Mouse (Mus musculus) layer of hippocampus, adult 18-20 months (tissue): ENCODE results near the gene Ankef1. TPM values are rescaled to one million over a fixed set of nuclear protein-coding genes. Genes with fewer than 3 reads are reported as not detected.

Experiments used
- DNase-seq, 2 experiments: peaks; one replicate each; pipeline ENCODE4 v3.0.0; 2022; ENCODE audit warnings: low spot score in 2 of 2
- long read RNA-seq: library from polyadenylated mRNA; stranded (forward); transcript quantifications from one replicate; pipeline ENCODE4 v2.0.0, GENCODE M21; 2021
- total RNA-seq, 2 experiments: library from RNA; stranded (reverse); gene quantifications; 2 replicates each; pipeline ENCODE4 v1.2.3; 2021

The Ankef1 gene
- total RNA-seq = 1 to 10 TPM; 1.9 to 2.3 TPM
- long read RNA-seq, partial matches to known transcripts = 0 of 1 reads
- long read RNA-seq, other reads (novel, unspliced or antisense) = 1 of 1 reads

DNA sequence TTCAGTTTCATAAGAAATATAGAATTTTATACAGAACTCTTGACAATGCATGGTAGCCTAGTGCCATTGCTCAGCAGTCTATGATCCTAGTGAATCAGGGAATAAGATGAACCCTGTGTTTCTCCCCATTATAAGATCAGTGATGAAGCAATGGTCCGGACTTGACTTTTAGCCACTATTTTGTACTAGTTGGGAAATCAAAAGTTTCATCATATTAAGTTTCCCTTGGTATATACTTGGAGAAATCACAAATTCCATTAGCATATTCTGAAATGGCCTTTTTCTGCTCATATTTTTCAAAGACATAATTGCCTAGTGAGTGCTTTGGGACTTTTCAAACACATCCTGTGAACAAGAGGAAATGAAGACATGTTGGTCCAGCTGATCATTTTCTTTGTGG is at the start of gene Ankef1:
Gene Ankef1 (plus strand): TSS at position 260 of the 400 bp plus-strand sequence.
- no peak for DNase-seq

- DNase-seq = no peak
These were observed 45.2 kb upstream of the Ankef1 start for GRCm38 (mm10) chr2:136456468-136456867.

- no peak for DNase-seq
These were observed 44.8 kb upstream of the Ankef1 start for GRCm38 (mm10) chr2:136456875-136457274.

DNA sequence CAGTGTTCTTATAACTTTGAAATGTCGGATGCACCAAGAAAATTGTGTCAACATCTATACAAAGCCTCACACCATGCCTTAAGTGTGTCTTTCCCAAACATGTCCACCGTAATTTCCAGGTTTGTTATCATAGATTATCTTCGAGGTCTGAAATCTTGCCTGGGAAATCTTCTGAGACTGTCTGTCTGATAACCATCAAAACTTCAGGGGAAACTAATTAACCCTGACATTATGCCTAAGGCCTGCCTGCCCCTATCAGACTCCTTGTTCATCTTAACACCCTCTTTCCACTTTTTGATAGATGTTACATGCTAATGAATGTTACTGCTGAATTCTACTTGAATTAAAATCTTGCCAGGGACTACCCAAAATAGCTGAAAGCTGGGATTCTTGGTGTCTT is 24.1 kb upstream of the Ankef1 start:
- no peak for DNase-seq

- DNase-seq = no peak
These were observed 19.4 kb upstream of the Ankef1 start for GRCm38 (mm10) chr2:136482269-136482668.

DNA sequence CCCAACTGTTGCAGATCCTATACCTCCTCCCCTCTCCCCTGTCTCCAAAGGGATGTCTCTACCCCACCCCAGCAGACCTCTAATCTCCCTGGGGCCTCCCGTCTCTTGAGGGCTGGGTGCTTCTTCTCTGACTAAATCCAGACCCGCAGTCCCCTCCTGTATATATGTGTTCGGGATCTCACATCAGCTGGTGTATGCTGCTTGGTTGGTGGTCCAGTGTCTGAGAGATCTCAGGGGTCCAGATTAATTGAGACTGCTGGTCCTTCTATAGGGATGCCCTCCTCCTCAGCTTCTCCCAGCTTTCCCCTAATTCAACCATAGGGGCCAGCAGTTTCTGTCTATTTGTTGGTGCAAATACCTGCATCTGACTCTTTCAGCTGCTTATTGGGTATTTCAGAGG is 18.7 kb upstream of the Ankef1 start:
- no peak for DNase-seq

DNA sequence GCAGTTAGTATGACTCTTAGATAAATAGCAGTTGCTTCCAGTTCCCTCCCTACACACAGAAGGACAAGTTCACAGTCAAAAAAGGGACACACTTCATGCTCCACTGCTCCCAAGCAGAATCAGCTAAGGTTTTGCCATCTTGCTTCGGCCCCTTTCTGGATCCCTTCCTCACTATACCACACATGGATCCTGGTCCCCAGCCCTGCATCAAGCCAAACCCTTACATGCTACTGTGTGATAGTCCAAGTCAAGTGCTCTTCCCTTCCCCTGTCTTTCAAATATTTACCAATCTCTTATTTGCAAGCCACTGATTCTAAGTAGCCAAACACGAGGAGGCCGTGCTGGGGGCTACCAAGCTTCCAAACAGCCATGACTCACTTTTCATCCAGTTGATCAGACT is 16.8 kb upstream of the Ankef1 start:
- no peak for DNase-seq

GRCm38 (mm10) chr2:136485401-136485800 is 16.3 kb upstream of the Ankef1 start:
- DNase-seq = no peak

DNA sequence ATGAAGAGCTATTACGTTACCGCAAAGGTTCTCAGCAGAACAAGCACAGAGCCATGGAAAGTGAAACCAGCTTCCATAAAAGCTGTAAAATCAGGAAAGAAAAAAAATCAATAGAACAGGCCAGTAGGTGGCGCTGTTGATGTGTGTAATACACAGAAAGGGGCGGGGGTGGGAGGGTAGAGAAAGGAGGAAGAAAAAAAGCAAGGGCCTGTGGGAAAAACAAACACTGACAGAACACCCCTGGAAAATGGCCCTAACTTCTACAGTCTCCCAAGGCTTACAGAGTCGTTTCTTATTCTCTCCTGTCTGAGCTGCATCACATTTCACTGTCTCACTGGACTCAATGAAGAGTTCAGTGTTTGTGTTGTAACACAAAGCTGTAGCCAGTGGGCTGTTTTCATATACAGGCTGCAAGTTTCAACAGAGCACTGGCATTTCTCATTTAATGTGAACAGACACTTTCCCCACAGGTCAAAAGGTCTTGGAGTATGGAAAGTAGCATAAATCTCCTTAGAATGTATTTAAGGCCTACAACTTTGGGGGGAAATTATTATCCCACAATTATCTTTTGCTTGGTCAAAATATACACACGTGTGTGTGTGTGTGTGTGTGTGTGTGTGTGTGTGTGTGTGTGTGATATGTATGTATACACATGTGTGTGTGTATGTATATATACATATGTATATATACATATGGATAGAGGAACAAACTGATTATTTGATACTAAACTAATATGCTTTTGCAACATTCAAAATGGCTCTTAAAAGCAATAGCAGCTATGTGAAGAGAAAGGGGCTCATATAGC is 15.7 kb upstream of the Ankef1 start:
- DNase-seq = peak; percentile 17 to 77

GRCm38 (mm10) chr2:136486986-136487385 is 14.7 kb upstream of the Ankef1 start:
- no peak for DNase-seq

- no peak for DNase-seq
These were observed 9.4 kb downstream of the Ankef1 start for GRCm38 (mm10) chr2:136511073-136511472.

- no peak for DNase-seq
These were observed 10.0 kb downstream of the Ankef1 start for GRCm38 (mm10) chr2:136511756-136512155.

GRCm38 (mm10) chr2:136512802-136513201 is 11.1 kb downstream of the Ankef1 start:
- DNase-seq = peak; percentile 26 to 57

GRCm38 (mm10) chr2:136513806-136514205 is 12.1 kb downstream of the Ankef1 start:
- DNase-seq = no peak

DNA sequence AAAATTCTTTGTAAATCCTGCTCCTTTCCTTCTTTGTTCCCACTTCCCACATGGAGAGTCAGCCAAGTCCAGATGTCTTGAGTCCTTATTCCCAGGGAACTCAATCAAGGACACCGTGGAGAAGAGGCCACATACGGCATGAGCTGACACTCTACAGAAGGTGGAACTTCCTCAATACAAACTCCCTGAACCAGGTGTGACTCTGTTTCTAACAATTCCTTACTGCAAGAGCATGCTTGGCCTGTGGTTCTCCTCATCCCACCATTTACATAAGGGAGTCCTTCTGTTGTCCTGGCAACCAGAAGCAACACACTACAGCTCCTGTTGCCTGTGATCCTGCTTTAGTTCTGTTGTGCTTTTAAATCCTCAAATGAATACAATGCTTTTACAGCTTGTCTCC is 13.8 kb downstream of the Ankef1 start:
- DNase-seq = peak in 1 of 2 experiments; percentile 30

- DNase-seq = no peak
These were observed 27.2 kb downstream of the Ankef1 start for GRCm38 (mm10) chr2:136528937-136529336.

DNA sequence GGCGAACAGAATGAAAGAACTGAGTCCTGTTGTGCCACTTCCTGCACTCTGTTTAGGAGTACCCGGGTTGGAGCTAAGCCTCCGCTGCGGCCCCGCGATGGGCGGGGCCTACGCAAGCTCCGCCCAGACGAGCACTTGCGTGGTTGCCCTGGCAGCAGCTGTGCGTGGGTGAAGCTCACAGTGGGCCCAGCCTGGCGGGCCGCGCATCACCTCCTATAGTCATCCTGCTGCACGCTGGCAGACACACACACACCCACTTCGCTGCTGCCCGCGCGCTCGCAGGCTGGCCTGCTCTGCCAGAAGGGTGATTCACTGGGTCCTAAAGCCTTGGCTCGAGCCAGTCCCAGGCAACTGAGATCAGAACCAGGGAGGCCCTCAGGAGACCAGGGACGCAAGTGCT is 30.3 kb downstream of the Ankef1 start:
- peak; percentile 89 to 94 for DNase-seq

GRCm38 (mm10) chr2:136558020-136558419 is 56.3 kb downstream of the Ankef1 start:
- DNase-seq = no peak

GRCm38 (mm10) chr2:136562336-136562735 is 60.6 kb downstream of the Ankef1 start:
- peak in 1 of 2 experiments; percentile 10 for DNase-seq

GRCm38 (mm10) chr2:136570856-136571255 is 69.1 kb downstream of the Ankef1 start:
- no peak for DNase-seq

DNA sequence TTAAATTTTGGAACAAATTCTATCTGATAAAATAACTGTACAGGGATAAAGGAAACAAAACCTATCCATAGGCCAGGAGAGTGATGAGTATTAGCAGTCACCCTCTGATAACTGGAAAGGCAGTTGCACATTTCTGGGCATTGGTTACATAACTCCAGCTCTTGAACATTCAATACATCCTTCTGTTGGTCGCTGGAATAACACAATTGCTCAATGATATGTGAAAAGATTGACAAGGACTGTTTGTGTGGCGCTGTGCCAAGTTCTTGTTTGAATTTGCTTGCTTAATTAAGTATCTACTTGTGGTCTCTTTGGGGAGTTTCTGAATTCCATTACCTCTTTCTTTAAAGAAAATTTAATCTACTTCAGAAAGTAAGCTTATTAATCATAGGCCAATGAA is 81.1 kb downstream of the Ankef1 start:
- DNase-seq = peak in 1 of 2 experiments; percentile 10

- no peak for DNase-seq
These were observed 87.1 kb downstream of the Ankef1 start for GRCm38 (mm10) chr2:136588811-136589210.

DNA sequence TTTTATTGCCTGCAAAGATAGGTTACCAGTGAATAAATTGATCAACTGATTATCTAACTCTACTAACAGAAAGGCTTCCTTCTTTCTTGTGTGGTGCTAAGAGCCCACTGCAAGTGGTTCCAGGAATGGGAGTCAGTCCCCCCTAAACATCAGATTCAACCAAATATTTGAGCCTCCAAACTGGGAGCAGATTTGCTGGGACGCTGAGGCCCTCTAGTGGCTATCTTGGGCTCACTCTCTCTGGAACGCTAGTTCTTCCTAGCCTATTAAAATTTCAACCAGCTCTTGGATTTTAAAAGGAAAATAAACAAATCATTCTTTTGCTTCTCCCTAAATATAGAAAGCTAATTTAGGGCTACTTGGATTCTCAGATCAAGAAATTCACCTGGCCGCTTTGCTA is 94.7 kb downstream of the Ankef1 start:
- DNase-seq = peak; percentile 45 to 79
